Mouse (Mus musculus): ENCODE results near the gene Fam171a2. TPM values are rescaled to one million over a fixed set of nuclear protein-coding genes. Genes with fewer than 3 reads are reported as not detected.
"Not testable (repeated sequence)": the region's sequence is repeated elsewhere in the genome, so short reads cannot be mapped to it uniquely, and the experiment has no call there.

Fam171a2 gene
- polyA plus RNA-seq, 1 experiment from 2014 or later = 2.8 TPM

DNA sequence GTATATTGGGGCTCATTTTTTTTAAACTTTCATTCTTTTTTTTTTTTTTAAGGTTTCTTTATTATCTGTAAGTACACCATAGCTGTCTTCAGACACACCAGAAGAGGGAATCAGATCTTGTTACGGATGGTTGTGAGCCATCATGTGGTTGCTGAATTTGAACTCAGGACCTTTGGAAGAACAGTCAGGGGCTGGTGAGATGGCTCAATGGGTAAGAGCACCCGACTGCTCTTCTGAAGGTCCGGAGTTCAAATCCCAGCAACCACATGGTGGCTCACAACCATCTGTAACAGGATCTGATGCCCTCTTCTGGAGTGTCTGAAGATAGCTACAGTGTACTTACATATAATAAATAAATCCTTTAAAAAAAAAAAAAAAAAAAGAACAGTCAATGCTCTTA lies 37.1 kb downstream of the Fam171a2 start:
- WGBS = 94% methylated on average over 3 of the region's 3 CpGs
- not testable (repeated sequence) for H3K27me3 ChIP-seq (ENCODE audit: poor library complexity, severe bottlenecking)
- peaks cover 53% of the 10 kb centered on the region for H3K4me1 ChIP-seq

DNA sequence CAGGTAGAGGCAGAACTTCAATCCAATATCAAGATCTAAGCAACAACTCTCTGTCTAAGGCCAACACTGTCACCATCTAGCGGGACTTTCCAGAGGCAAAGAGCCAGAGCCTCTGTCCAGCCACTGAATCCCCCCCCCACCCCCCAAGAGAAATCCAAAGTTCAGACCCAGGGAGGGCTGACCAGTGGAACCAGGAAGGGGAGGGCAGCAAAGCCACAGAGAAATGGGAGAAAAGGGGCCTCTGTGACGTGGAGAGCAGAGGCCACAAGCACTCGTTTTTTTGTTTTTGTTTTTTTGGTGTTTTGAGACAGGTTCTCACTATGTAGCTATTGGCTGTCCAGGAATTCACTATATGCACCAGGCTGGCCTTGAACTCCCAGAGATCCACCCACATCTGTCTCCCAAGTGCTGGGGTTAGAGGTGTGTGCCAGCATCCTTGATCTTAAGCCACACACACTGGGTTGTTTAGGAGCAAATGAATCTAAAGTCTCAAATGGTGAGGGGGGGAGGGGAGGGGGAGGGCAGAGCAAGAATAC lies 37.6 kb downstream of the Fam171a2 start:
- H3K27me3 ChIP-seq (ENCODE audit: poor library complexity, severe bottlenecking) = no peaks in the 10 kb centered on the region
- H3K36me3 ChIP-seq (replicated peaks) = peaks cover 8% of the 10 kb centered on the region
- 0 out of 2 replicates have a peak overlapping the region, but pooled peaks have one; percentile 88 for H3K4me3 ChIP-seq
- peak overlapping the region; percentile 94; the same call in 1 of the 2 replicates for H3K27ac ChIP-seq
- H3K9me3 ChIP-seq = no peaks in the 10 kb centered on the region
- no peak for DNase-seq (ENCODE audit: extremely low spot score, low spot score)
- H3K4me1 ChIP-seq = peaks cover 56% of the 10 kb centered on the region
- WGBS = 85% methylated on average over 3 of the region's 3 CpGs

More for the DNA sequence above, 37.1 kb downstream of the Fam171a2 start:
- H3K36me3 ChIP-seq (replicated peaks); DNase-seq (ENCODE audit: extremely low spot score, low spot score); H3K4me3 ChIP-seq; H3K9me3 ChIP-seq; H3K27ac ChIP-seq: not testable (repeated sequence)

DNA sequence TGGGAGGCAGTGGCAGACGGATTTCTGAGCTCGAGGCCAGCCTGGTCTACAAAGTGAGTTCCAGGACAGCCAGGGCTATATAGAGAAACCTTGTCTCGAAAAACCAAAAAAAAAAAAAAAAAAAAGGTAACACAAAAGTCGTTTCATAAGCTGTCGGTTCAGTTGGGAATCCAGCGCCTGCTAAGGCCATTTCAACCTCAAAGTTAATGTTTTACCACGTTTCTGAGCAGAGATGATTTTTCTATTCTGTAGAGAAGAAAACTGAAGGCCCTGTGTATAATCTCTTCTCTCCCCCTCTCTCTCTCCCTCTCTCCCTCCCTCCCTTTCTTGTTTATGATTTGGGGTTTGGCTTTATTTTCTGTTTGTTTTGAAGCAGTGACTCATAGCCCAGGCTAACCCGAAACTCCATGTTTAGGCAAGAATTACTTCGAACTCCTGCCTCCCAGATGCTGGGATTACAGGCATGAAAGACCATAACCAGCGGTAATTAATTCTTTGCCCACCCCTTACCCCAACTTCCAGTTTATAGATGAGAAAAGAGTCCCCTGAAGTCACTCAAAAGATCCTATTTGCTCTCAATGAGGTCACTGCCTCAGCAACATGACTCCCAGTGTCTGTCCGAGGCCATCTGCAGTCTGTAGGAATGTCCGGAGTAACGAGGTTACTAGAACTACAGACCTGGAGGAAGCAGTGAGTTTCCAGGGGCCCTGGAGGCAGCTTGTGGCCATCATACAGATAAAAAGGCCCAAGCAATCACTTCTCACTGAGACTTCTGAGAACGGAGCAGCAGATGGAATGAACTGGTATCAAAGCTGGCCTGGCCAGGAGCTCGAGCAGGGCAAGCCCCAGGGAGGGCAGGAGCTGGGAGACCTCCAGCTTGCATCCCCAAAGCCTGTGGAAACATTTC lies 38.3 kb downstream of the Fam171a2 start:
- H3K4me1 ChIP-seq = peaks cover 61% of the 10 kb centered on the region
- H3K4me3 ChIP-seq = peak overlapping the region; percentile 88
- no peaks in the 10 kb centered on the region for H3K9me3 ChIP-seq
- DNase-seq (ENCODE audit: extremely low spot score, low spot score) = no peak
- H3K27me3 ChIP-seq (ENCODE audit: poor library complexity, severe bottlenecking) = no peaks in the 10 kb centered on the region
- H3K36me3 ChIP-seq (replicated peaks) = peaks cover 15% of the 10 kb centered on the region
- H3K27ac ChIP-seq = peak overlapping the region; percentile 94
- WGBS = 42% methylated on average over 15 of the region's 15 CpGs

DNA sequence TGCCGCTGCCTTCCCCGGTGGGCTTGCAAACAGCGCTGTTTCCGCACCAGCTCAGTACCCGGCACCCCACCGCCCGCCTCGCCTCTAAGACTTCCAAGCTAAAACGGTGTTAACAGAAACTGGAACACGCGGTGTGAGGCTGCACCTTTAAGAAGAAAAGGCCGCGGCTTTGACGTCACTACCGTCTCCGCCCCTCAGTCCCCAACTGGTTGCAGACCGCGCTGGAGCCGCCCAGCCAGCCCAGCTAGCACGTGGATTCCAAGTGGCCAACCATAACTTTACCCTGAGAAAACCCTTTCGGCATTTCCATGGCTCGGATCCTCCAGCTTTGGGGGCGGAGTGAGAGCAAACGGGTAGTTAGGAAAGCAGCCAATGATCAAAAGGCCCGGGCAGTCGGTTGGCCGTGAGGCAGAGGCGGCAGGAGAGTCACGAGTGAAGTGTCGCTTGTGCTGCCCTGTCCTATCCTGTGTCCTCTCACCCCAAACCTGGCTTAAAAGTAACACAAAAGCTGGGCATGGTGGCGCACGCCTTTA lies 39.1 kb downstream of the Fam171a2 start:
- no peaks in the 10 kb centered on the region for H3K27me3 ChIP-seq (ENCODE audit: poor library complexity, severe bottlenecking)
- no peaks in the 10 kb centered on the region for H3K9me3 ChIP-seq
- H3K4me3 ChIP-seq = peak overlapping the region; percentile 88
- WGBS = under 1% methylated on average over 32 of the region's 32 CpGs
- H3K36me3 ChIP-seq (replicated peaks) = peaks cover 22% of the 10 kb centered on the region
- peaks cover 61% of the 10 kb centered on the region for H3K4me1 ChIP-seq
- DNase-seq (ENCODE audit: extremely low spot score, low spot score) = peak; percentile 99
- peak overlapping the region; percentile 94 for H3K27ac ChIP-seq

DNA sequence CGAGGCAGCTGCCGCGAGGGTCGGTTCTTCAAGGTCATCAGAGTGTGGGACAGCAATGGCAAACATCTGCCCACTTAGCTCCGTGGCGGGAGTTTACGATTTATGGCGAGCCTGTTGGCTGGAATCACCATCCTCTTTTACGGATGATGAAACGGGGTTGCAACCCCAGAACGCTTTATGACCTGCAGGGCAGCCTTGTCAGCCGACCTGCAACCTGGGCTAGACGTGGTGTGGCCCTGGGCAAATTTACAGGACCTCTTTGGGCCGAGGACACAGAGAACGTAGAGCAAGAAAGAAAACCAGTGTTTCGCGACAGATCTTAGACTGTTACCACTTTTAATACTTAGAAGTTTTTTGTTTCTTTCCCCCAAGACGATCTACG lies 39.7 kb downstream of the Fam171a2 start, which contains the start of gene Slc25a39:
TSS of gene Slc25a39 (minus strand) at position 113 of the 382 bp plus-strand sequence.
- Histone ChIP-seq H3K27ac (peak within 1 kb of the TSS; percentile 94), H3K4me1 (peaks cover 61% of the 10 kb centered on the region), H3K36me3 (replicated peaks) (peaks cover 28% of the 10 kb centered on the region), H3K27me3 (ENCODE audit: poor library complexity, severe bottlenecking) (no peaks in the 10 kb centered on the region), H3K9me3 (no peaks in the 10 kb centered on the region), H3K4me3 (peak within 1 kb of the TSS; percentile 88)
- DNase-seq (ENCODE audit: extremely low spot score, low spot score) = no peak
- 1% methylated on average over 19 of the region's 19 CpGs for WGBS

DNA sequence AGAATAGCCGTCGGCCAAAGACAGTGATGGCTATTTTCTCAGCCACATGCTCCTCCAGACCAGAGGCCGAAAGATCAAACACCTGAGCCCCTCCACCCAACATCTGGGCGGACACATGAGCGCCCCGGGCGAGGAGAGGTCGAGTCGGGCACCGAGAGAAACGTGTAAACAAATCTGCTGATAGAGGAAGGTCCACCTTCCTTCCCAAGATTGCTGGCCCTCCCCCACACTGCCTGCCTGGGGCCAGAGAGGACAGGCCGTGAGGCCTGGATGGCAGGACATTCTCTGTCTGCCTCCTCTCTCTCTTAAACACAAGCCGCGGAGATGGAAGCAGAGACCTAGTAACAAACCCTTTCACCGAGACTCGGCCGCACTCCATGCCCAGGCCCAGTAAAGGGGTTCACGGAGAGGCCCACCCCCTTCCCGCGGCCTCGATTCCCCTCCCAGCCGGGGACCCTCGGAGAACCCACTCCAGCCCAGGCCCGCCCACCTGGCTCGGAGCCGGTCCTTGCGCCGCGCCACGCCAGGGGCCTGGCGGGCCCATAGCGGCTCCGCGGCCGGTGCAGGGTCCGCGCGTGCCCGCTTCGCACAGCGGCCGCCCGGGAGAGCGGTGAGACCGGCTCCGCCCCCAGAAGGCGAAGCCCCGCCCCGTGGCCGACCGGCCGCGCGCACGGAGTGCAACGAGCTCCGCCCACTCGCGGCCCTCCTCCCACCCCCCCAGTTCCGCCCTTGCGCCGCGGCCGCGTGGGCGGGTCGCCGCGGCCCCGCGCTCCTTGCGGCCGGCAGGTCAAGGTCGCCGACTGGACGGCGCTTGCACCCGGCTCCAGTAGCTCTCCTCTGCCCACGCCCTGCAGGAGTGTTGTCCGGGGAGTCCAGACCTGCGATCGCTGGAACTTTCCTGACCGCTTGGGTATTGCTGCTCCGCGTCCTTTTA lies 40.3 kb downstream of the Fam171a2 start:
- WGBS = under 1% methylated on average over 84 of the region's 85 CpGs
- Histone ChIP-seq H3K27ac (peak overlapping the region; percentile 94), H3K4me1 (peaks cover 62% of the 10 kb centered on the region), H3K36me3 (replicated peaks) (peaks cover 35% of the 10 kb centered on the region), H3K9me3 (no peaks in the 10 kb centered on the region), H3K27me3 (ENCODE audit: poor library complexity, severe bottlenecking) (peaks cover 5% of the 10 kb centered on the region), H3K4me3 (peak overlapping the region; percentile 88)
- DNase-seq (ENCODE audit: extremely low spot score, low spot score) = peak; percentile 88

DNA sequence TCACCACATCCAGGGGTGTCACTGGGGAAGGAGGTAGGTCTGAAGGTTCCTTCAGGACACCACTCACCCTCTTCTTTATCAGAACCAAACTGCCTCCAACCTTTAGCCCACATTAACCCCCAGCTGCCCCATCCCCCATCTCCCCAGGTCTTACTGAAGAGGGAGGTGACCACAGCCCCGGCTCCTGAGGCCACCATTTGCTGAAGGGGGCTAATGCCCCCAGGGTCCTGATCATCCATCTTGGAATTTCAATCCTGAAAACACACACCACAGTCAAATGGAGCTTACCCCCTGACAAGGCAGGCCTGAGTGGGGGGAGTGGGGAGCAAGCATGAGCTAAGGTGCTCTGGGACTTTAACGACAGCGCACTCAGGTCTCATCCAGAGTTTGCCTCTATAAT lies 41.1 kb downstream of the Fam171a2 start:
- peaks cover 12% of the 10 kb centered on the region for H3K27me3 ChIP-seq (ENCODE audit: poor library complexity, severe bottlenecking)
- peak overlapping the region; percentile 88 for H3K4me3 ChIP-seq
- DNase-seq (ENCODE audit: extremely low spot score, low spot score) = no peak
- no peaks in the 10 kb centered on the region for H3K9me3 ChIP-seq
- H3K4me1 ChIP-seq = peaks cover 65% of the 10 kb centered on the region
- 13% methylated on average over 3 of the region's 3 CpGs for WGBS
- H3K27ac ChIP-seq = peak overlapping the region; percentile 94
- peaks cover 42% of the 10 kb centered on the region for H3K36me3 ChIP-seq (replicated peaks)

DNA sequence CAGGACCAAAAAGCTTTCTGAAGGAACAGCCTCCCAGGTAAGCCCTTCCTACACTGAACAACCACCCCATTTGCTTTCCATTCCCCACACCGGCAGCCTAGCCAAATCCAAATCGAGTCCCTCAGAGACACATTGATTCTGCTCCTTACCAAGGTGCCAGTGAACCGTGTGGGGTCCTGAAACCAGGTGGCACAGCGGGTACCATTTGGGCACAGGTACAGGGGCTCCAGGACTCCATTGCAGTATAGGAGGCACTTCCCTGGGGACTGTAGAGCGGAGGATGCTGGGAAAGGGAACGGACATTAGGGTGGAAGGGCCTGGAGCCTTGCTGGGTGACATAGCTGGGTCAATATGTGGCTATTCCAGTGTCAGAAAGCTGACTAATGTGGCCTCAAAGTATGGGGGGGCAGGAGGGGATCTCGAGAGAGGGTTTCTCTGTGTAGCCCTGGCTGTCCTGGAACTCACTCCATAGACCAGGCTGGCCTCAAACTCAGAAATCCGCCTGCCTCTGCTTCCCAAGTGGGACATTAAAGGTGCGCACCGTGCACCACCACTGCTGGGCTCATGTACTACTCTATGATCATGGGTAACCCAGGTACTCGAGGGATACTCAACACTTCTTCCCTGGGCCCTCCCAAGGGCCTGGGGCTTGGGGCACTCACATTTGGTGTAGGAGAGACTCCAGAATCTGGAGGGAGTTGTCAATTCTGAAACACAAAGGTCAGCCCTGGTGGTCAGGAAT lies 41.8 kb downstream of the Fam171a2 start:
- Histone ChIP-seq H3K36me3 (replicated peaks) (peaks cover 46% of the 10 kb centered on the region), H3K27ac (0 out of 2 replicates have a peak overlapping the region, but pooled peaks have one; percentile 94), H3K4me1 (peaks cover 61% of the 10 kb centered on the region), H3K27me3 (ENCODE audit: poor library complexity, severe bottlenecking) (peaks cover 19% of the 10 kb centered on the region), H3K9me3 (no peaks in the 10 kb centered on the region), H3K4me3 (peak overlapping the region; percentile 88)
- 88% methylated on average over 11 of the region's 11 CpGs for WGBS
- DNase-seq (ENCODE audit: extremely low spot score, low spot score) = no peak

DNA sequence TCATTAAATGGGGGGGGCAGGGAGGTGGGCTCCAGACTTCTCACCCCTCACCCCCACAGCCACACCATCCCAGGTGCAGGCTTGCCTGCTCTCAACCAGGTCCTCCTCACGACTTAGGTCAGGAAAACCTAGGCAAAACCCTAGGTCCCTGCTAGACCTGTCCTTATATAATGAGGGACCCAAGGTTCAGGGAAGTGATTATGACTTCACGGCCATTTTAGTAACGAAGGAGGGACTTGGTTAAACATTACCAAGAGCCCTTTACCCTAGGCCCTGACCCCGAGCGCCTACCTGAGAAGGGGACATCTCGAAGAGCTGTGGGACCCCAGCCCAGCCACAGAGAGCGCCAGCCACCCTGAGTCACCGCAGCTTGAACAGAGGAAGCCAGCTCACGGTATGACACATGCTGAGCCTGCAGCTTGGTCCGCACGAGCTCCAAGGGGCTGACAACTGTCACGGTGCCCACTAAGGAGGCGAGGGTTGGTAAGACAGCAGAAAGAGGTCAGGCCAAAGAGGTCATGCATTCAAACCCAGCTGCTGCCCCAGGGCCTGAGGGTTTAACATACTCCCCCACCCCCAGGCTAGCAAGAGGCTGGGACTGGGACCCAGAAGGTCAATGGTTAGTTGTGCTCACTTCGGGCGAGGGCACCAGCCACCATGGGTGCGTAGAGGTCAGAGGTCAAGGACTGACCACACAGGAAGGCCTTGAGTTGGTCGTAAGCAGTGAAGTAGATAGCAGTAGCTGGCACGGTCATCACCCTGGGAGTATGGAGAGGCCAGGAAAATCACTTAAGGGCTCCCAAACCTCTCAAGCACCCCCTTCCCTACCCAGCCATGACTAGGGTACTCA lies 43.1 kb downstream of the Fam171a2 start:
- peaks cover 33% of the 10 kb centered on the region for H3K27me3 ChIP-seq (ENCODE audit: poor library complexity, severe bottlenecking)
- WGBS = 85% methylated on average over 18 of the region's 18 CpGs
- H3K27ac ChIP-seq = peak overlapping the region; percentile 22; the same call in 1 of the 2 replicates
- H3K9me3 ChIP-seq = no peaks in the 10 kb centered on the region
- peaks cover 70% of the 10 kb centered on the region for H3K4me1 ChIP-seq
- H3K4me3 ChIP-seq = 0 out of 2 replicates have a peak overlapping the region, but pooled peaks have one; percentile 9
- peaks cover 49% of the 10 kb centered on the region for H3K36me3 ChIP-seq (replicated peaks)
- no peak for DNase-seq (ENCODE audit: extremely low spot score, low spot score)

DNA sequence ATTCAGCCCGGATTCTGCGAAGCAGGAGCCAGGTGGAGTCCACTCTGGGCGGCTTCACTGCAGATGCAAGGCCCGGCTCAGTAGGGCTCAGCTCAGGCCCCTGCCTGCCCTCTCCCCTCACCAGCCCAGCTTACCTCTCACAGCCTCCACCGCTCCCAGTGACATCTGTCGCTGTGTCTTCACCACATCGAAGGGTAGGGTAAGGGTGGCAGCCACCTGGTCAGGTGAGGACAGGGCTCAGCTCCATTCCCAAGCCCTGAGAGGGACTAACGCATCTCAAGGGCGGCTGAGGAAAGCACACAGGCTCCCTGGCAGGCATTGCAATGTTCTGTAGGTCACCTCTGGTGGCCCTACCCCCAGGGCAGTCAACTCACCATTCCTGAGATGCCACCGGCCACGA lies 43.8 kb downstream of the Fam171a2 start:
- peaks cover 40% of the 10 kb centered on the region for H3K27me3 ChIP-seq (ENCODE audit: poor library complexity, severe bottlenecking)
- peaks cover 67% of the 10 kb centered on the region for H3K4me1 ChIP-seq
- no peak for DNase-seq (ENCODE audit: extremely low spot score, low spot score)
- no peak overlapping the region for H3K4me3 ChIP-seq
- peaks cover 49% of the 10 kb centered on the region for H3K36me3 ChIP-seq (replicated peaks)
- WGBS = 93% methylated on average over 11 of the region's 11 CpGs
- no peaks in the 10 kb centered on the region for H3K9me3 ChIP-seq
- H3K27ac ChIP-seq = no peak overlapping the region

DNA sequence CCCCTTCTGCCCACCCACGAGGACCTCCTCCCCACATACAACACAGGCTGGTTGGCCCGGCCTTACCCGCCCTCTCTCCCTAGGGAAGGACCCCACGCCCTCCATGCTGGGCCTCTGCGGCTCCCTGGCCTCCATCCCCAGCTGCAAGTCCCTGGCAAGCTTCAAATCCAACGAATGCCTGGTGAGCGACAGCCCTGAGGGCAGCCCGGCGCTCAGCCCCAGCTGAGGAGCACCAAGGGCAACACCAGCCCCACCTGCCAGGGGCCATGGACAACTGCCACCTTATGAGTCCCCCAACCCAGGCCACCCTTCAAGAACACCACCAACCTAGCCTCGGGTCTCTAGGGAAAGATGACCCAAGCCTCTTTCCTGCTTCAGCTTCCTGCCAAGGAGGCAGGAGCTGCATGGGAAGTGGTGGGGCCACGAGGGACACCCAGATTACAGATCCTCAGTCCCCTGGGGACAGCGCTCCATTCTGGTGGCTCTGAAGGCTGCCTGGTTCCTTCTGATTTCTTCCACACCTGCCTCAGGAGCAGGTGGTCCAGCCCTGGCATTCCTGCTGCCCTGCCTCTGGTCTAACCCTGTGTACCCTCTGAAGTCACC lies 45.5 kb downstream of the Fam171a2 start:
- WGBS = 69% methylated on average over 12 of the region's 12 CpGs
- Histone ChIP-seq H3K27ac (no peak overlapping the region), H3K36me3 (replicated peaks) (peaks cover 49% of the 10 kb centered on the region)

More for the DNA sequence above, 45.5 kb downstream of the Fam171a2 start:
- Histone ChIP-seq H3K27me3 (ENCODE audit: poor library complexity, severe bottlenecking) (peaks cover 56% of the 10 kb centered on the region), H3K9me3 (no peaks in the 10 kb centered on the region), H3K4me3 (no peak overlapping the region), H3K4me1 (peaks cover 53% of the 10 kb centered on the region)
- no peak for DNase-seq (ENCODE audit: extremely low spot score, low spot score)
